Comparison of ENCODE assay signal across 28 mouse cellular contexts in the genomic region with DNA sequence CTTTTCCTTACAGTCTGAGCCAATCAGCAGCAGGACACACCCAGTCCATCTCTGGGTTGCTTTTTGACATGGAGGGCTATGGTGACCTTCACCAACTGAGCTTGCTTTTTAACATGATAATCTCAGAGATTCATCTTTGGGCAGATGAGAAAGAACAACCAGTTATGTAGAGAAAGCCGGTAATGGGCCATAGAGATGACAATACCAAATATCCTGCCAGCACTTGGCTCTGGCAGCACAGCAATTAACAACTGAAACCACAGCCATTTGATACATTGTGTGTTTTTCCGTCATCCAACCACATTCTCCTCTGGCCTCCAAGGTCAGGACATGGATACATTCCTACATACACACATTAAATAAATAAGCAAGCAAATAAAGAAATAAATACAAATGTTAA. TPM values are rescaled to one million over a fixed set of nuclear protein-coding genes. Genes with fewer than 3 reads are reported as not detected.
DNase-seq lines count a peak whose midpoint lies in the region; ATAC-seq and TF ChIP-seq lines count a peak whose summit lies in the region.
"Had no signal": no experiment of that assay in that cellular context is flagged by ENCODE, and none has a peak within 500 bp of the region (broad histone marks: within the 10 kb centered on the region; RNA-seq: fewer than 3 reads in every experiment).

No protein-coding gene starts in this region.

- H3K4me1 ChIP-seq in ES-E14 (ENCODE audit: control insufficient read depth in 2 of 2, insufficient read depth in 2 of 2, low read length in 2 of 2, poor library complexity in 1 of 2), result peaks cover 3 to 20% of the 10 kb centered on the region in 2 experiments
- peaks cover 8% of the 10 kb centered on the region; the same call in 1 of the 2 replicates for H3K4me1 ChIP-seq in kidney, embryonic 15.5 days

- H3K27me3 ChIP-seq in kidney, embryonic 15.5 days, result no peaks in the 10 kb centered on the region
- H3K27me3 ChIP-seq: CH12.LX; heart, embryonic 12.5 days; heart, embryonic 15.5 days; hindbrain, embryonic 13.5 days had no signal

- 92% methylated on average over 2 of the region's 2 CpGs for whole genome bisulfite sequencing in kidney, embryonic 15.5 days

- no peaks in the 10 kb centered on the region for H3K9me3 ChIP-seq in ES-E14 (ENCODE audit: control insufficient read depth, insufficient read depth, low read depth, low read length)
- no peaks in the 10 kb centered on the region for H3K9me3 ChIP-seq in kidney, embryonic 15.5 days (replicated peaks)
- H3K9me3 ChIP-seq: heart, embryonic 12.5 days; heart, embryonic 15.5 days; hindbrain, embryonic 10.5 days; hindbrain, embryonic 13.5 days had no signal

- H3K27ac ChIP-seq in ES-E14 (ENCODE audit: insufficient read depth, low read depth, low read length, poor library complexity, severe bottlenecking), result peak overlapping the region; percentile 89; the same call in 1 of the 2 replicates
- no peak overlapping the region for H3K27ac ChIP-seq in kidney, embryonic 15.5 days
- H3K27ac ChIP-seq: gastrocnemius, adult 2 months; heart, embryonic 15.5 days; hindbrain, embryonic 10.5 days; hindbrain, embryonic 13.5 days had no signal

- peak; percentile 47 for DNase-seq in testis, postnatal 14 days (ENCODE audit: low spot score)
- DNase-seq in testis, postnatal 10 days (ENCODE audit: low spot score), result no peak
- DNase-seq in ES-E14 (ENCODE audit: low read depth, low spot score) (peak; percentile 91), WW6 (ENCODE audit: low read depth, low spot score) (peak; percentile 81)
- no peak for DNase-seq in right cerebral cortex, postnatal 4 days
- no peak for DNase-seq in adrenal gland, adult 2 months
- DNase-seq: adrenal gland, postnatal 10 days; adrenal gland, postnatal 36 days; B cell, adult 2 months; cerebellum, adult 18-20 months; cerebellum, adult 9-10 months; cerebellum, postnatal 14 days; forebrain, postnatal 0 days; gastrocnemius, adult 2 months; gastrocnemius, postnatal 14 days; heart, adult 18-20 months; heart, postnatal 10 days; heart, postnatal 36 days had no signal

- no peak overlapping the region for H3K4me2 ChIP-seq in kidney, embryonic 15.5 days
- H3K4me2 ChIP-seq: heart, embryonic 12.5 days; heart, embryonic 15.5 days; hindbrain, embryonic 13.5 days had no signal

- no peak for ATAC-seq in kidney, embryonic 15.5 days (replicated peaks; ENCODE audit: low FRiP score)
- ATAC-seq: activated CD4-positive, CD25-positive, alpha-beta regulatory T cell, adult 4 months; forebrain, embryonic 14.5 days; forebrain, postnatal 0 days; hindbrain, embryonic 16.5 days; intestine, postnatal 0 days had no signal

- peak overlapping the region; percentile 22 to 37 for H3K4me3 ChIP-seq in ES-E14 (ENCODE audit: insufficient read depth in 1 of 2, low read depth in 1 of 2, low read length in 2 of 2, poor library complexity in 1 of 2, severe bottlenecking in 1 of 2)
- H3K4me3 ChIP-seq in kidney, embryonic 15.5 days (replicated peaks), result no peak overlapping the region
- H3K4me3 ChIP-seq: gastrocnemius, adult 2 months; heart, embryonic 12.5 days; heart, embryonic 15.5 days; hindbrain, embryonic 10.5 days; hindbrain, embryonic 13.5 days had no signal

- no peak overlapping the region for H3K9ac ChIP-seq in ES-E14 (ENCODE audit: insufficient read depth, low read depth, low read length, poor library complexity, severe bottlenecking)
- no peak overlapping the region for H3K9ac ChIP-seq in kidney, embryonic 15.5 days
- H3K9ac ChIP-seq: forebrain, postnatal 0 days; heart, embryonic 12.5 days; heart, embryonic 15.5 days; hindbrain, embryonic 13.5 days had no signal

- in situ Hi-C loops in ES-E14 (cut with MboI; ENCODE audit: low sequenced_read_pairs in 2 of 2, unreplicated experiment in 2 of 2), result no loop called here

- no peaks in the 10 kb centered on the region for H3K36me3 ChIP-seq in ES-E14 (ENCODE audit: control insufficient read depth, insufficient read depth, low read length, poor library complexity, severe bottlenecking)
- H3K36me3 ChIP-seq in kidney, embryonic 15.5 days, result peaks cover 19% of the 10 kb centered on the region

TF ChIP-seq in ES-E14, 5 proteins besides CTCF, POLR2A, EP300 and RAD21:
- TF ChIP-seq ZNF384 (IDR thresholded peaks at IDR 0.05; ENCODE audit: low read depth, low read length), result no peak
- peak; percentile 75; the same call in 1 of the 2 replicates for TF ChIP-seq CHD2 (IDR thresholded peaks at IDR 0.05; ENCODE audit: low read depth, low read length)
TF ChIP-seq in ES-E14: peak in this region for 1.

RNA-seq across cellular contexts. Expression of a gene that starts 6.1 kb away (rescaled TPM):
- total RNA-seq in ES-E14 (2012; rRNA removed), result 45.0 and 51.7 TPM in 2 replicates
- 10 to 100 TPM; 33.1 to 40.2 TPM for total RNA-seq in adrenal gland, adult 2 months (2021)
- 4.5 and 5.0 TPM in 2 replicates for polyA plus RNA-seq in adrenal gland, adult 2 months (2012; rRNA removed)
- polyA plus RNA-seq in kidney, embryonic 15.5 days (2015; fragmentation: Nextera tagmentation; extraction: Ambion mirVana), result 48.1 and 49.7 TPM in 2 replicates

RNA-seq across cellular contexts. Expression of a gene that starts 35.0 kb away (rescaled TPM):
- 4.3 and 6.8 TPM in 2 replicates for total RNA-seq in ES-E14 (2012; rRNA removed)
- 1 to 10 TPM; 3.3 to 5.4 TPM for total RNA-seq in adrenal gland, adult 2 months (2021)
- 1.5 and 1.7 TPM in 2 replicates for polyA plus RNA-seq in adrenal gland, adult 2 months (2012; rRNA removed)
- polyA plus RNA-seq in kidney, embryonic 15.5 days (2015; fragmentation: Nextera tagmentation; extraction: Ambion mirVana), result 1.5 and 1.6 TPM in 2 replicates

RNA-seq across cellular contexts. Expression of a gene that starts 53.7 kb away (rescaled TPM):
- total RNA-seq in ES-E14 (2012; rRNA removed), result 6.5 and 8.4 TPM in 2 replicates
- 10 to 100 TPM; 19.9 to 23.7 TPM for total RNA-seq in adrenal gland, adult 2 months (2021)
- polyA plus RNA-seq in adrenal gland, adult 2 months (2012; rRNA removed), result 11.7 and 15.5 TPM in 2 replicates
- 15.2 and 15.5 TPM in 2 replicates for polyA plus RNA-seq in kidney, embryonic 15.5 days (2015; fragmentation: Nextera tagmentation; extraction: Ambion mirVana)

Comparison
In these comparisons a context has a peak if more than half of its experiments do, and no peak if none do; other contexts are left out.
1. DNase-seq: peak in testis, postnatal 14 days (single experiment), ES-E14 (single experiment) and WW6 (single experiment); none in testis, postnatal 10 days (single experiment), right cerebral cortex, postnatal 4 days (single experiment) and adrenal gland, adult 2 months (single experiment).